Mouse (Mus musculus) c-Kit-positive CD71-positive TER-119-positive erythroid progenitor cells, embryonic 14.5 days (primary cell): ENCODE measurements around the gene Nup37.

ENCODE experiments used
- DNase-seq: peaks from one replicate; pipeline ENCODE4 v3.0.0-alpha.2; 2013; ENCODE audit warnings: low spot score

The Nup37 gene

DNA sequence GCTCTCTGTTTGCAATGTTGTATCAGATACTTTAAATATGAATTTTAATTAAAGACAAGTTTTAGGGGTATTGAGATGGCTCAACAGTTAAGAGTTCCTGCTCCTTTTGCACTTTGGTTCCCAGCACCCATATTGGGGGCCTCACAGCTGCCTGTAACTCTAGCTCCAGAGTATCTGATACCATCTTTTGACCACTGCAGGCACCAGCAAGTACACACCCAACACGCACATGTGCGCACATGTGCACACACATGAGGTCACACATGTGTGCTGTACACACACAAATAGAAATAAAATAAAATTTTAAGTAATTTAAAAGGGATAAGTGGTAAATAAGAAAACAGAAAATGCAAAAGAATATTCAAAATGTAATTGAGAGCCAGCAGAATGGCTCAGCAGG lies 81.2 kb downstream of the Nup37 start:
- no peak for DNase-seq
